Mouse (Mus musculus) limb, embryonic 12.5 days (tissue): ENCODE results near the gene Rsph10b. TPM values are rescaled to one million over a fixed set of nuclear protein-coding genes. Genes with fewer than 3 reads are reported as not detected.

Experiments
- ATAC-seq: fragments of 200-750 bp; cut with Nextera tagmentation; 2 replicates; pipeline ENCODE4 v1.8.0; 2017; ENCODE audit warnings: low read depth, moderate TSS enrichment; ENCODE audit not compliant: insufficient number of reproducible peaks, insufficient read depth, low FRiP score, low TSS enrichment
- H3K27ac ChIP-seq: fragments of 300-500 bp; sonication (generic); 2 replicates; pipeline ENCODE4 v1.5.1; 2016; ENCODE audit warnings: mild to moderate bottlenecking, moderate library complexity
- H3K27me3 ChIP-seq: fragments of 300-500 bp; sonication (generic); 2 replicates; pipeline ENCODE4 v1.6.1; 2016; ENCODE audit warnings: mild to moderate bottlenecking, moderate library complexity
- H3K36me3 ChIP-seq: fragments of 300-500 bp; sonication (generic); 2 replicates; pipeline ENCODE4 v1.6.1; 2016; ENCODE audit warnings: mild to moderate bottlenecking, moderate library complexity
- H3K4me1 ChIP-seq: fragments of 300-500 bp; sonication (generic); replicated peaks from 2 replicates; pipeline ENCODE4 v1.6.1; 2016
- H3K4me2 ChIP-seq: fragments of 300-500 bp; sonication (generic); 2 replicates; pipeline ENCODE4 v1.6.1; 2016; ENCODE audit warnings: mild to moderate bottlenecking, moderate library complexity
- H3K4me3 ChIP-seq: fragments of 300-500 bp; sonication (generic); replicated peaks from 2 replicates; pipeline ENCODE4 v1.5.1; 2016; ENCODE audit warnings: mild to moderate bottlenecking
- H3K9ac ChIP-seq: fragments of 300-500 bp; sonication (generic); replicated peaks from 2 replicates; pipeline ENCODE4 v1.6.1; 2016; ENCODE audit warnings: mild to moderate bottlenecking, moderate library complexity
- H3K9me3 ChIP-seq: fragments of 300-500 bp; sonication (generic); 2 replicates; pipeline ENCODE4 v1.6.1; 2016; ENCODE audit warnings: mild to moderate bottlenecking, moderate library complexity
- WGBS: fragments of 180-500 bp; shearing (Covaris S2); methylation state at CpG from one replicate; pipeline ENCODE4 v1.1.7; 2016; 5-methylcytosine and 5-hydroxymethylcytosine counted together
- polyA plus RNA-seq: library from polyadenylated mRNA; unstranded; fragments of >200 nt; fragmentation: Nextera tagmentation; extraction: Ambion mirVana; gene quantifications from 2 replicates; pipeline ENCODE4 v1.2.1, GENCODE M21; 2016

Gene Rsph10b
- polyA plus RNA-seq, 1 experiment from 2014 or later, result 0.87 TPM

GRCm38 (mm10) chr5:143975631-143975933 lies 42.7 kb downstream of the Rsph10b start:
- Histone ChIP-seq H3K9ac (no peak overlapping the region), H3K4me1 (peaks cover 4% of the 10 kb centered on the region; the same call in 1 of the 2 replicates), H3K27me3 (no peaks in the 10 kb centered on the region), H3K9me3 (no peaks in the 10 kb centered on the region), H3K36me3 (no peaks in the 10 kb centered on the region), H3K27ac (no peak overlapping the region), H3K4me3 (no peak overlapping the region), H3K4me2 (no peak overlapping the region)
- WGBS, result 76% methylated on average over 2 of the region's 2 CpGs
- no peak for ATAC-seq

- no peak overlapping the region for H3K4me3 ChIP-seq
- no peaks in the 10 kb centered on the region for H3K36me3 ChIP-seq
- peaks cover 10% of the 10 kb centered on the region for H3K4me1 ChIP-seq
- H3K9me3 ChIP-seq, result no peaks in the 10 kb centered on the region
- H3K27ac ChIP-seq, result no peak overlapping the region
- H3K4me2 ChIP-seq, result no peak overlapping the region
- no peak overlapping the region for H3K9ac ChIP-seq
- H3K27me3 ChIP-seq, result no peaks in the 10 kb centered on the region
- 89% methylated on average over 11 of the region's 11 CpGs for WGBS
- ATAC-seq, result no peak
Measured at GRCm38 (mm10) chr5:143976232-143976631, 43.4 kb downstream of the Rsph10b start.

GRCm38 (mm10) chr5:143976726-143977431 lies 44.0 kb downstream of the Rsph10b start:
- Histone ChIP-seq H3K4me3 (no peak overlapping the region), H3K9me3 (no peaks in the 10 kb centered on the region), H3K27ac (no peak overlapping the region), H3K36me3 (no peaks in the 10 kb centered on the region), H3K27me3 (no peaks in the 10 kb centered on the region), H3K4me2 (no peak overlapping the region), H3K4me1 (peaks cover 10% of the 10 kb centered on the region), H3K9ac (no peak overlapping the region)
- 71% methylated on average over 16 of the region's 16 CpGs for WGBS
- ATAC-seq, result no peak

DNA sequence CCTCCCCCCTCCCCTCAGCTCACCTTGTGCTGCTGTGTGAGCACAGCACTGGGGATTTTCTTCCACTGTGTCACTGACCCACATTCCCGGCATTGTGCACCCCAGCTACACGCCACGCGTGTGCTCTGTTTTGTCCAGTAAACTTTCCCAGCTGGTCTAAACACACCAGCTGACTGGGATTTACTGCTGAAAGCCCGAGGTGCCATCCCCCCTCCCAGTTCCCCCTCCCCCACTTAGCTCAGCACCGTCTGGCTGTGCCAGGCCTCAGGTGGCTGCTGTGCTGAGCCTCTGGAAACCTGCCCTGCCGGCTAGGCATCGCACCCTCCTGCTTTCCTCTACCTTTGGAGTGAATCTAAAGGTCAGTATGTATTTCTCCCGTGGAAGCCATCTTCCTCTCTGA lies 48.0 kb downstream of the Rsph10b start:
- Histone ChIP-seq H3K4me3 (no peak overlapping the region), H3K36me3 (peaks cover 27% of the 10 kb centered on the region), H3K9ac (no peak overlapping the region), H3K4me1 (peaks cover 10% of the 10 kb centered on the region), H3K9me3 (no peaks in the 10 kb centered on the region), H3K27me3 (no peaks in the 10 kb centered on the region), H3K4me2 (peak overlapping the region; percentile 22), H3K27ac (no peak overlapping the region)
- WGBS, result 15% methylated on average over 9 of the region's 9 CpGs
- no peak for ATAC-seq

GRCm38 (mm10) chr5:143982361-143982760 lies 49.5 kb downstream of the Rsph10b start:
- Histone ChIP-seq H3K36me3 (peaks cover 42% of the 10 kb centered on the region), H3K27me3 (no peaks in the 10 kb centered on the region), H3K27ac (no peak overlapping the region), H3K4me1 (peaks cover 10% of the 10 kb centered on the region), H3K4me2 (no peak overlapping the region), H3K4me3 (no peak overlapping the region), H3K9me3 (no peaks in the 10 kb centered on the region), H3K9ac (no peak overlapping the region)
- no peak for ATAC-seq
- WGBS, result 68% methylated on average over 2 of the region's 2 CpGs

DNA sequence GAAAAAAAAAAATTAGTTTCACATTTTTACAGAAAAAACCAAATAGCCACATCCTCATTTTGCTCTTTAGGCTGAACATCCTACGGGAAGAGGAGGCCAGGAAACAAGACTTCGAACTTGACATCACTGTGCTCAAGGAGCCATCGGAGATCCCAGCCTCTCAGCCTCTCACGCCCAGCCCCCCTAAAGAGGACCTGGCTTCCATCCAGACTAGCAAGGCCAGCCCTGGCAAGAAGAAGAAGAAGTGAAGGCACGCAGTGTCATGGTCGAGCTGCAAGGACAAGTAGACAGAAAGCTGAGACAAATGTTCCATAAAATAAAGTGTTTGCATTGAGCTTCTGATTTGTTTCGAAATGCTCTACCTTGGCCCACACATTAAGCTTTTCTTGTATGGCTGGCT lies 52.5 kb downstream of the Rsph10b start:
- Histone ChIP-seq H3K9ac (no peak overlapping the region), H3K4me1 (peaks cover 8% of the 10 kb centered on the region), H3K4me2 (no peak overlapping the region), H3K36me3 (peaks cover 72% of the 10 kb centered on the region), H3K9me3 (no peaks in the 10 kb centered on the region), H3K27me3 (no peaks in the 10 kb centered on the region), H3K4me3 (no peak overlapping the region), H3K27ac (no peak overlapping the region)
- 93% methylated on average over 7 of the region's 7 CpGs for WGBS
- no peak for ATAC-seq

- Histone ChIP-seq H3K27ac (no peak overlapping the region), H3K4me2 (no peak overlapping the region), H3K4me1 (no peaks in the 10 kb centered on the region), H3K4me3 (no peak overlapping the region), H3K9ac (no peak overlapping the region), H3K27me3 (no peaks in the 10 kb centered on the region), H3K36me3 (peaks cover 95% of the 10 kb centered on the region), H3K9me3 (no peaks in the 10 kb centered on the region)
- ATAC-seq, result no peak
- 95% methylated on average over 3 of the region's 3 CpGs for whole genome bisulfite sequencing
Measured at GRCm38 (mm10) chr5:143987596-143987995, 54.8 kb downstream of the Rsph10b start.

GRCm38 (mm10) chr5:143989046-143989445 lies 56.2 kb downstream of the Rsph10b start:
- H3K36me3 ChIP-seq, result peaks cover 100% of the 10 kb centered on the region

GRCm38 (mm10) chr5:143990086-143990485 lies 57.3 kb downstream of the Rsph10b start:
- Histone ChIP-seq H3K4me1 (no peaks in the 10 kb centered on the region), H3K9ac (no peak overlapping the region), H3K4me2 (no peak overlapping the region), H3K27me3 (no peaks in the 10 kb centered on the region), H3K9me3 (no peaks in the 10 kb centered on the region), H3K4me3 (no peak overlapping the region), H3K27ac (no peak overlapping the region), H3K36me3 (peaks cover 100% of the 10 kb centered on the region)
- ATAC-seq, result no peak
- 96% methylated on average over 11 of the region's 11 CpGs for WGBS

More at GRCm38 (mm10) chr5:143989046-143989445, 56.2 kb downstream of the Rsph10b start:
- no peak for ATAC-seq
- Histone ChIP-seq H3K27ac (no peak overlapping the region), H3K9ac (no peak overlapping the region), H3K27me3 (no peaks in the 10 kb centered on the region), H3K4me2 (no peak overlapping the region), H3K9me3 (no peaks in the 10 kb centered on the region), H3K4me3 (no peak overlapping the region), H3K4me1 (no peaks in the 10 kb centered on the region)
- WGBS, result 86% methylated on average over 4 of the region's 4 CpGs

DNA sequence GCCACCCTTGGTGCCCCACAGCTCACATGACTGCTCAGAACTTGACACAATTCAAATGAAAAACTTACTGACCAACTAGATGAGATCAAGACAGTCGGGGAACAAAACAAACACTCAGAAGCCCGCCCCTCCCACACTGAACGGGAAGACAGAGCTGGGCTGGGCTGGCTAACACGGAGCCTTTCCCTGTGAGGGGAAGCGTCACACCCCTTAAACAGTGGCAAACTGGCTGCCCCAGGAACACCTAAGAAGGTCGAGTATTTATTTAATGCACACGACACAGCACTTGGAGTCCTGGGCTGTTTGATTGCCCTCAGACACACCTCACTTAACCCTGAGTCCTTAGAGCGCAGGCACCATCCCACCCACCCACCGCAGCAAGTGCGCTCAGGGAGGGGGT lies 59.8 kb downstream of the Rsph10b start:
- Histone ChIP-seq H3K4me3 (no peak overlapping the region), H3K9ac (no peak overlapping the region), H3K4me2 (no peak overlapping the region), H3K36me3 (peaks cover 100% of the 10 kb centered on the region), H3K27me3 (no peaks in the 10 kb centered on the region), H3K9me3 (no peaks in the 10 kb centered on the region), H3K27ac (no peak overlapping the region), H3K4me1 (no peaks in the 10 kb centered on the region)
- 88% methylated on average over 10 of the region's 10 CpGs for WGBS
- no peak for ATAC-seq

DNA sequence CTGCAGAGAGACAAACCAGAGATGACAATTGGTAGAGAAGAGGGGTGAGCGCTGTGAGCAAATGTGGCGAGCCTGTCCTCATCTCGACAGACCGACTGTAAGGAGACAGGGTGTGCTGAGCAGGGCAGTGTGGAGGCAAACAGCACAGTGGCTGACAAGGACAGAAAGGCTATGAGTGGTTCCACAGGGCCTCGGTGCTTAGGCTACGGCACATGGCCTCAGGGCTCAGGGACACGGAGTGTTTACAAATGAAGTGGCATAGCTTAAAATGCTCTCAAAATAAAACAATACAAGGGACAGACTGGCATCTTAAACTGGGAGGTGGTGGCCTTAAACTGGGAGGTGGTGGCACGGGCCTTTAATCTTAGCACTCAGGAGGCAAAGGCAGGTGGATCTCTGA lies 60.4 kb downstream of the Rsph10b start:
- no peak overlapping the region for H3K4me2 ChIP-seq
- WGBS, result 93% methylated on average over 8 of the region's 8 CpGs
- no peaks in the 10 kb centered on the region for H3K9me3 ChIP-seq
- ATAC-seq, result no peak
- no peak overlapping the region for H3K27ac ChIP-seq
- no peak overlapping the region for H3K9ac ChIP-seq
- H3K27me3 ChIP-seq, result no peaks in the 10 kb centered on the region
- H3K36me3 ChIP-seq, result peaks cover 100% of the 10 kb centered on the region
- H3K4me1 ChIP-seq, result no peaks in the 10 kb centered on the region
- H3K4me3 ChIP-seq, result no peak overlapping the region

DNA sequence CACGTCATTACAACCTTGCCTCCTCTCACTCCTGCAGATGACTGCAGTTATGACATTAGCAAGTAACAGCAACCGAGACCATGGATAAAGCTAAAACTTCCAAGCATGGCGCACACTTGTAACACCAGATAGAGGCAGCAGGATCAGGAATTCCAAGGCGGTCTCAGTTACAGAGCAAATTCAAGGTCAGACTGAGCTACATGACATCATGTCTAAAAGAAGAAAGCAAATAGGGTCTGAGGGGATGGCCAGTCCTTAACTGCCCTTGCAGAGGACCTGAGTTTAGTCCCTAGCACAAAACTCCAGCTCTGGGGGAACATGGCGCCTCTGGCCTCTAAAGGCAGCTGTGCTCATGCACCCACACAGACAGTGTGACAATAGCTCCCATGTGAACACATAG lies 61.0 kb downstream of the Rsph10b start:
- WGBS, result 91% methylated on average over 5 of the region's 5 CpGs
- H3K4me3 ChIP-seq, result no peak overlapping the region
- no peak overlapping the region for H3K9ac ChIP-seq
- H3K9me3 ChIP-seq, result no peaks in the 10 kb centered on the region
- H3K27ac ChIP-seq, result no peak overlapping the region
- no peak for ATAC-seq
- no peaks in the 10 kb centered on the region for H3K4me1 ChIP-seq
- H3K27me3 ChIP-seq, result no peaks in the 10 kb centered on the region
- H3K36me3 ChIP-seq, result peaks cover 100% of the 10 kb centered on the region
- H3K4me2 ChIP-seq, result no peak overlapping the region
